Mouse (Mus musculus) left cerebral cortex, adult 2 months (tissue): ENCODE measurements around the gene Hjurp. TPM values are rescaled to one million over a fixed set of nuclear protein-coding genes. Genes with fewer than 3 reads are reported as not detected.

ENCODE experiments used
- DNase-seq, 2 experiments: peaks; one replicate each; pipeline ENCODE4 v3.0.0; 2021 to 2022; ENCODE audit warnings: low spot score in 2 of 2, mixed read lengths in 1 of 2; ENCODE audit errors: extremely low spot score in 1 of 2
- H3K27ac ChIP-seq: fragments of 200-600 bp; 2 replicates; pipeline ENCODE4 v1.8.1; 2022
- H3K4me3 ChIP-seq: fragments of 200-600 bp; 2 replicates; pipeline ENCODE4 v1.8.1; 2022
- CTCF ChIP-seq: fragments of 200-600 bp; IDR thresholded peaks from 2 replicates; pipeline ENCODE4 v1.8.1; 2022; ENCODE audit warnings: antibody characterized with exemption, mild to moderate bottlenecking, moderate library complexity
- intact Hi-C: fragments of 180-260 bp; cut with DNase I; formaldehyde crosslinking; loops from one replicate; pipeline ENCODE4 v1.15.1; 2025
- total RNA-seq, 2 experiments: library from RNA; stranded (reverse); gene quantifications; 2 replicates each; pipeline ENCODE4 v1.2.3; 2021

Gene Hjurp
- total RNA-seq, 2 experiments from 2014 or later, result 45.8 to 47.2 TPM

- no peak for TF ChIP-seq CTCF
- Histone ChIP-seq H3K27ac (no peak overlapping the region), H3K4me3 (no peak overlapping the region; the same call in 1 of the 2 replicates)
- intact Hi-C loops, result no loop called here
- peak; percentile 9 to 19 for DNase-seq
Observed at GRCm38 (mm10) chr1:88275698-88276523, 1.5 kb downstream of the Hjurp start.

- Histone ChIP-seq H3K4me3 (no peak overlapping the region), H3K27ac (no peak overlapping the region)
- peak in 1 of 2 experiments; percentile 11 for DNase-seq
- no peak for TF ChIP-seq CTCF
- intact Hi-C loops, result no loop called here
Observed at GRCm38 (mm10) chr1:88275078-88275680, 2.3 kb downstream of the Hjurp start.

GRCm38 (mm10) chr1:88274371-88275077 is 2.9 kb downstream of the Hjurp start:
- peak in 1 of 2 experiments; percentile 16 for DNase-seq
- H3K4me3 ChIP-seq, result no peak overlapping the region
- TF ChIP-seq CTCF, result no peak
- no peak overlapping the region for H3K27ac ChIP-seq
- intact Hi-C loops, result loop anchor here (1.0 kb wide), 1 partner anchor 8 kb away; no protein-coding TSS in a partner anchor

GRCm38 (mm10) chr1:88273832-88274231 is 3.6 kb downstream of the Hjurp start:
- no peak overlapping the region for H3K4me3 ChIP-seq
- no peak overlapping the region for H3K27ac ChIP-seq
- intact Hi-C loops, result loop anchor here (1.0 kb wide), 1 partner anchor 8 kb away; no protein-coding TSS in a partner anchor
- no peak for TF ChIP-seq CTCF
- peak; percentile 11 to 13 for DNase-seq

- peak; percentile 10 to 18 for DNase-seq
- intact Hi-C loops, result no loop called here
- H3K4me3 ChIP-seq, result no peak overlapping the region
Observed at GRCm38 (mm10) chr1:88273326-88273725, 4.1 kb downstream of the Hjurp start.

GRCm38 (mm10) chr1:88272851-88273250 is 4.6 kb downstream of the Hjurp start:
- intact Hi-C loops, result no loop called here
- Histone ChIP-seq H3K4me3 (no peak overlapping the region), H3K27ac (no peak overlapping the region)
- peak; percentile 9 to 10 for DNase-seq
- TF ChIP-seq CTCF, result no peak

More at GRCm38 (mm10) chr1:88273326-88273725, 4.1 kb downstream of the Hjurp start:
- TF ChIP-seq CTCF, result no peak
- H3K27ac ChIP-seq, result no peak overlapping the region

GRCm38 (mm10) chr1:88269539-88270309 is 7.7 kb downstream of the Hjurp start:
- peak in 1 of 2 experiments; percentile 14 for DNase-seq
- intact Hi-C loops, result no loop called here
- no peak for TF ChIP-seq CTCF

GRCm38 (mm10) chr1:88268070-88268469 is 9.4 kb downstream of the Hjurp start:
- TF ChIP-seq CTCF, result no peak
- DNase-seq, result no peak
- H3K4me3 ChIP-seq, result no peak overlapping the region
- H3K27ac ChIP-seq, result no peak overlapping the region
- intact Hi-C loops, result no loop called here

More at GRCm38 (mm10) chr1:88269539-88270309, 7.7 kb downstream of the Hjurp start:
- H3K27ac ChIP-seq, result no peak overlapping the region
- H3K4me3 ChIP-seq, result no peak overlapping the region

- Histone ChIP-seq H3K27ac (no peak overlapping the region), H3K4me3 (no peak overlapping the region)
- intact Hi-C loops, result no loop called here
- DNase-seq, result no peak
- TF ChIP-seq CTCF, result no peak
Observed at GRCm38 (mm10) chr1:88267489-88267888, 9.9 kb downstream of the Hjurp start.

- TF ChIP-seq CTCF, result no peak
- intact Hi-C loops, result loop anchor here (1.0 kb wide), 1 partner anchor 8 kb away; no protein-coding TSS in a partner anchor
- Histone ChIP-seq H3K4me3 (no peak overlapping the region), H3K27ac (no peak overlapping the region)
- DNase-seq, result no peak
Observed at GRCm38 (mm10) chr1:88266123-88266522, 11.3 kb downstream of the Hjurp start.

- no peak overlapping the region for H3K27ac ChIP-seq
- no peak overlapping the region for H3K4me3 ChIP-seq
- TF ChIP-seq CTCF, result no peak
- DNase-seq, result no peak
- intact Hi-C loops, result no loop called here
Observed at GRCm38 (mm10) chr1:88264869-88265240, 12.6 kb downstream of the Hjurp start.
